Comparison of ENCODE assay signal across 28 mouse cellular contexts in the genomic region with DNA sequence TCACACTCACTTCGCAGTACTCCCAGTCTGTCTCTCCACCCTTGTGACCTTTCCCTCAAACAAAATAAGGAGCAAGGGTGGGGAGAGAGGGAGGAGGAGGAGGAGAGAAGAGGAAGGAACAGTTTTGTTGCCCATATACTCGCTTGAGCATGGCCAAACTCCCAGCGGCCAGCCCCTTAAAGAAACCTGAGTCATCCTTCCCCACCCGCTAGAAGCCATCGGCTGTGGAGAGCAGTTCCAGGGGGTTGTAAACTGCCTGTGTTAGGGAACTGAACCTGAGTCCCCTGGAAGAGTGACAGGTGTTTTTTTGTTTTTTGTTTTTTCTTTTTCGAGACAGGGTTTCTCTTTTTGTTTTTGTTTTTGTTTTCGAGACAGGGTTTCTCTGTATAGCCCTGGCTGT. TPM values are rescaled to one million over a fixed set of nuclear protein-coding genes. Genes with fewer than 3 reads are reported as not detected.
DNase-seq lines count a peak whose midpoint lies in the region; ATAC-seq and TF ChIP-seq lines count a peak whose summit lies in the region.
"Had no signal": no experiment of that assay in that cellular context is flagged by ENCODE, and none has a peak within 500 bp of the region (broad histone marks: within the 10 kb centered on the region; RNA-seq: fewer than 3 reads in every experiment).

No protein-coding gene starts in this region.

- DNase-seq in liver (peak; percentile 18), R1 (ENCODE audit: low read depth, low spot score) (peak; percentile 64)
- DNase-seq in liver, postnatal 0 days, result no peak
- no peak for DNase-seq in layer of hippocampus, postnatal 10 days (ENCODE audit: low spot score in 2 of 2)
- no peak for DNase-seq in adrenal gland, postnatal 10 days
- DNase-seq in forebrain, embryonic 11.5 days (ENCODE audit: low spot score), result no peak
- DNase-seq: adrenal gland, adult 2 months; cerebellum, adult 2 months; cerebellum, postnatal 14 days; gastrocnemius, postnatal 14 days; heart, postnatal 14 days; kidney, adult 18-20 months; kidney, postnatal 4 days; lung, postnatal 36 days; midbrain, embryonic 14.5 days; spleen, adult 18-20 months; thymus, adult 18-20 months; thymus, postnatal 25 days had no signal

- H3K9ac ChIP-seq in liver, postnatal 0 days (replicated peaks), result no peak overlapping the region
- H3K9ac ChIP-seq in liver, embryonic 12.5 days, result no peak overlapping the region
- H3K9ac ChIP-seq in forebrain, embryonic 11.5 days (ENCODE audit: low read length), result no peak overlapping the region
- H3K9ac ChIP-seq: embryonic facial prominence, embryonic 15.5 days; kidney, embryonic 15.5 days; liver, embryonic 15.5 days had no signal

- H3K4me1 ChIP-seq in liver, postnatal 0 days (ENCODE audit: insufficient read depth), result no peaks in the 10 kb centered on the region
- H3K4me1 ChIP-seq in liver, embryonic 12.5 days, result peaks cover 18% of the 10 kb centered on the region
- H3K4me1 ChIP-seq in forebrain, embryonic 11.5 days (replicated peaks; ENCODE audit: control insufficient read depth, insufficient read depth, low read length), result no peaks in the 10 kb centered on the region; the same call in 1 of the 2 replicates
- H3K4me1 ChIP-seq: embryonic facial prominence, embryonic 15.5 days; kidney, embryonic 15.5 days had no signal

- TF ChIP-seq CTCF in liver, postnatal 0 days (IDR thresholded peaks at IDR 0.05; ENCODE audit: low read depth), result no peak

- H3K4me3 ChIP-seq in liver, postnatal 0 days (ENCODE audit: low read depth, low read length), result no peak overlapping the region
- H3K4me3 ChIP-seq in liver, embryonic 12.5 days, result no peak overlapping the region
- H3K4me3 ChIP-seq in forebrain, embryonic 11.5 days (ENCODE audit: low read depth, low read length), result no peak overlapping the region
- H3K4me3 ChIP-seq: embryonic facial prominence, embryonic 10.5 days; embryonic facial prominence, embryonic 15.5 days; kidney, embryonic 15.5 days; left cerebral cortex, adult 2 months; liver, embryonic 15.5 days had no signal

- no peaks in the 10 kb centered on the region for H3K36me3 ChIP-seq in liver, postnatal 0 days (replicated peaks; ENCODE audit: insufficient read depth, low read length)
- H3K36me3 ChIP-seq in liver, embryonic 12.5 days, result no peaks in the 10 kb centered on the region
- no peaks in the 10 kb centered on the region for H3K36me3 ChIP-seq in forebrain, embryonic 11.5 days (ENCODE audit: control insufficient read depth, insufficient read depth, low read length)
- H3K36me3 ChIP-seq: embryonic facial prominence, embryonic 10.5 days; embryonic facial prominence, embryonic 15.5 days; kidney, embryonic 15.5 days; liver, embryonic 15.5 days had no signal

- H3K27me3 ChIP-seq in liver, postnatal 0 days (ENCODE audit: insufficient read depth, low read length), result no peaks in the 10 kb centered on the region
- no peaks in the 10 kb centered on the region for H3K27me3 ChIP-seq in liver, embryonic 12.5 days (replicated peaks)
- H3K27me3 ChIP-seq in forebrain, embryonic 11.5 days (ENCODE audit: control insufficient read depth, insufficient read depth, low read length), result no peaks in the 10 kb centered on the region
- H3K27me3 ChIP-seq: embryonic facial prominence, embryonic 15.5 days; kidney, embryonic 15.5 days; liver, embryonic 15.5 days had no signal

- no peak overlapping the region for H3K27ac ChIP-seq in liver, postnatal 0 days (ENCODE audit: low read depth)
- no peak overlapping the region for H3K27ac ChIP-seq in liver, embryonic 12.5 days
- no peak overlapping the region for H3K27ac ChIP-seq in forebrain, embryonic 11.5 days (ENCODE audit: low read depth, low read length)
- H3K27ac ChIP-seq: embryonic facial prominence, embryonic 10.5 days; embryonic facial prominence, embryonic 15.5 days; kidney, embryonic 15.5 days; left cerebral cortex, adult 2 months; liver, embryonic 15.5 days had no signal

- no peak for TF ChIP-seq EP300 in liver, postnatal 0 days (IDR thresholded peaks at IDR 0.05; ENCODE audit: low read depth)

- no peak for ATAC-seq in liver, postnatal 0 days
- peak; percentile 58; the same call in 1 of the 2 replicates for ATAC-seq in liver, embryonic 12.5 days
- no peak for ATAC-seq in megakaryocyte-erythroid progenitor cell, adult 5-6 weeks (replicated peaks; ENCODE audit: low FRiP score, low TSS enrichment, poor library complexity, severe bottlenecking)
- no peak for ATAC-seq in forebrain, embryonic 11.5 days (replicated peaks; ENCODE audit: low FRiP score)
- ATAC-seq: CD4-positive, CD25-positive, alpha-beta regulatory T cell, adult 4 months; forebrain, embryonic 14.5 days; hindbrain, embryonic 16.5 days had no signal

- 39% methylated on average over 7 of the region's 7 CpGs for WGBS in liver, postnatal 0 days (ENCODE audit: insufficient replicate concordance)
- 32% methylated on average over 7 of the region's 7 CpGs for WGBS in liver, embryonic 12.5 days (ENCODE audit: insufficient replicate concordance)
- 74% methylated on average over 7 of the region's 7 CpGs for WGBS in forebrain, embryonic 11.5 days

- H3K9me3 ChIP-seq in liver, postnatal 0 days (ENCODE audit: low read length), result no peaks in the 10 kb centered on the region
- no peaks in the 10 kb centered on the region for H3K9me3 ChIP-seq in liver, embryonic 12.5 days (replicated peaks)
- H3K9me3 ChIP-seq in forebrain, embryonic 11.5 days (ENCODE audit: control insufficient read depth, low read length), result no peaks in the 10 kb centered on the region
- H3K9me3 ChIP-seq: embryonic facial prominence, embryonic 10.5 days; embryonic facial prominence, embryonic 15.5 days; kidney, embryonic 15.5 days; liver, embryonic 15.5 days had no signal

- no peak overlapping the region for H3K4me2 ChIP-seq in liver, postnatal 0 days (ENCODE audit: low read depth, low read length)
- H3K4me2 ChIP-seq in liver, embryonic 12.5 days, result no peak overlapping the region
- H3K4me2 ChIP-seq in forebrain, embryonic 11.5 days (ENCODE audit: low read depth, low read length, severe bottlenecking), result no peak overlapping the region
- H3K4me2 ChIP-seq: embryonic facial prominence, embryonic 15.5 days; kidney, embryonic 15.5 days; liver, embryonic 15.5 days had no signal

RNA-seq across cellular contexts. Expression of gene Mettl5, which starts 5.4 kb away (rescaled TPM):
- 27.8 and 28.7 TPM in 2 replicates for polyA plus RNA-seq in liver, postnatal 0 days (2015; fragmentation: Nextera tagmentation; extraction: Ambion mirVana)
- 46.1 and 47.5 TPM in 2 replicates for polyA plus RNA-seq in liver, embryonic 12.5 days (2016; fragmentation: Nextera tagmentation; extraction: Ambion mirVana)
- 10 to 100 TPM; 12.2 to 14.0 TPM for total RNA-seq in layer of hippocampus, postnatal 10 days (2021)
- 10 to 100 TPM; 22.6 to 28.9 TPM for total RNA-seq in adrenal gland, postnatal 10 days (2021)
- total RNA-seq in megakaryocyte-erythroid progenitor cell, adult 5-6 weeks (2014; fragmentation: Nextera tagmentation), result 27.3 and 60.1 TPM in 2 replicates
- total RNA-seq in megakaryocyte-erythroid progenitor cell, adult 5-6 weeks (2017), result 43.5 and 86.1 TPM in 2 replicates
- 43.1 and 45.1 TPM in 2 replicates for polyA plus RNA-seq in forebrain, embryonic 11.5 days (2014; fragmentation: Nextera tagmentation; extraction: Ambion mirVana)

RNA-seq across cellular contexts. Expression of gene Ubr3, which starts 6.2 kb away (rescaled TPM):
- 5.7 and 6.0 TPM in 2 replicates for polyA plus RNA-seq in liver, postnatal 0 days (2015; fragmentation: Nextera tagmentation; extraction: Ambion mirVana)
- polyA plus RNA-seq in liver, embryonic 12.5 days (2016; fragmentation: Nextera tagmentation; extraction: Ambion mirVana), result 7.7 and 9.2 TPM in 2 replicates
- 100 to 1,000 TPM; 125 to 134 TPM for total RNA-seq in layer of hippocampus, postnatal 10 days (2021)
- 10 to 100 TPM; 67.0 to 84.1 TPM for total RNA-seq in adrenal gland, postnatal 10 days (2021)
- total RNA-seq in megakaryocyte-erythroid progenitor cell, adult 5-6 weeks (2014; fragmentation: Nextera tagmentation), result 31.5 and 37.1 TPM in 2 replicates
- total RNA-seq in megakaryocyte-erythroid progenitor cell, adult 5-6 weeks (2017), result 39.3 and 67.1 TPM in 2 replicates
- 14.0 and 19.6 TPM in 2 replicates for polyA plus RNA-seq in forebrain, embryonic 11.5 days (2014; fragmentation: Nextera tagmentation; extraction: Ambion mirVana)

RNA-seq across cellular contexts. Expression of gene Ssb, which starts 29.5 kb away (rescaled TPM):
- 112 and 128 TPM in 2 replicates for polyA plus RNA-seq in liver, postnatal 0 days (2015; fragmentation: Nextera tagmentation; extraction: Ambion mirVana)
- 219 and 226 TPM in 2 replicates for polyA plus RNA-seq in liver, embryonic 12.5 days (2016; fragmentation: Nextera tagmentation; extraction: Ambion mirVana)
- total RNA-seq in layer of hippocampus, postnatal 10 days (2021), result 100 to 1,000 TPM; 135 to 170 TPM
- 100 to 1,000 TPM; 151 to 160 TPM for total RNA-seq in adrenal gland, postnatal 10 days (2021)
- 248 and 394 TPM in 2 replicates for total RNA-seq in megakaryocyte-erythroid progenitor cell, adult 5-6 weeks (2014; fragmentation: Nextera tagmentation)
- total RNA-seq in megakaryocyte-erythroid progenitor cell, adult 5-6 weeks (2017), result 771 and 927 TPM in 2 replicates
- polyA plus RNA-seq in forebrain, embryonic 11.5 days (2014; fragmentation: Nextera tagmentation; extraction: Ambion mirVana), result 405 and 430 TPM in 2 replicates

Comparison
In these comparisons a context has a peak if more than half of its experiments do, and no peak if none do; other contexts are left out.
1. DNase-seq: peak in liver (single experiment) and R1 (single experiment); none in liver, postnatal 0 days (single experiment), layer of hippocampus, postnatal 10 days (0 of 2), adrenal gland, postnatal 10 days (single experiment) and forebrain, embryonic 11.5 days (single experiment).